Mouse (Mus musculus): Measurements from ENCODE around the gene Kitl.

Kitl gene

GRCm38 (mm10) chr10:100026778-100027177, 11.3 kb downstream of the Kitl start:
- DNase-seq (ENCODE audit: low read depth, low spot score), result no peak

GRCm38 (mm10) chr10:100030385-100030784, 15.0 kb downstream of the Kitl start:
- DNase-seq (ENCODE audit: low read depth, low spot score), result no peak

- DNase-seq (ENCODE audit: low read depth, low spot score), result no peak
Observed at GRCm38 (mm10) chr10:100030980-100031516, 15.6 kb downstream of the Kitl start.

- no peak for DNase-seq (ENCODE audit: low read depth, low spot score)
Observed at GRCm38 (mm10) chr10:100031631-100032030, 16.2 kb downstream of the Kitl start.

GRCm38 (mm10) chr10:100032566-100032965, 17.1 kb downstream of the Kitl start:
- DNase-seq (ENCODE audit: low read depth, low spot score), result peak; percentile 3

GRCm38 (mm10) chr10:100036021-100036420, 20.6 kb downstream of the Kitl start:
- no peak for DNase-seq (ENCODE audit: low read depth, low spot score)

- DNase-seq (ENCODE audit: low read depth, low spot score), result no peak
Observed at GRCm38 (mm10) chr10:100038342-100038898, 23.0 kb downstream of the Kitl start.

- no peak for DNase-seq (ENCODE audit: low read depth, low spot score)
Observed at GRCm38 (mm10) chr10:100038994-100039393, 23.6 kb downstream of the Kitl start.

GRCm38 (mm10) chr10:100043748-100044147, 28.3 kb downstream of the Kitl start:
- DNase-seq (ENCODE audit: low read depth, low spot score), result no peak

GRCm38 (mm10) chr10:100044153-100044552, 28.7 kb downstream of the Kitl start:
- no peak for DNase-seq (ENCODE audit: low read depth, low spot score)

GRCm38 (mm10) chr10:100051146-100051783, 35.8 kb downstream of the Kitl start:
- no peak for DNase-seq (ENCODE audit: low read depth, low spot score)

- DNase-seq (ENCODE audit: low read depth, low spot score), result no peak
Observed at GRCm38 (mm10) chr10:100052404-100052803, 37.0 kb downstream of the Kitl start.

- no peak for DNase-seq (ENCODE audit: low read depth, low spot score)
Observed at GRCm38 (mm10) chr10:100052911-100053310, 37.5 kb downstream of the Kitl start.

GRCm38 (mm10) chr10:100054006-100054405, 38.6 kb downstream of the Kitl start:
- no peak for DNase-seq (ENCODE audit: low read depth, low spot score)

- no peak for DNase-seq (ENCODE audit: low read depth, low spot score)
Observed at GRCm38 (mm10) chr10:100055082-100055481, 39.7 kb downstream of the Kitl start.

- no peak for DNase-seq (ENCODE audit: low read depth, low spot score)
Observed at GRCm38 (mm10) chr10:100057106-100057623, 41.7 kb downstream of the Kitl start.

GRCm38 (mm10) chr10:100059356-100059755, 43.9 kb downstream of the Kitl start:
- no peak for DNase-seq (ENCODE audit: low read depth, low spot score)

GRCm38 (mm10) chr10:100065529-100066301, 50.3 kb downstream of the Kitl start:
- DNase-seq (ENCODE audit: low read depth, low spot score), result no peak

GRCm38 (mm10) chr10:100066374-100066773, 50.9 kb downstream of the Kitl start:
- DNase-seq (ENCODE audit: low read depth, low spot score), result no peak

GRCm38 (mm10) chr10:100072641-100073040, 57.2 kb downstream of the Kitl start:
- no peak for DNase-seq (ENCODE audit: low read depth, low spot score)

- no peak for DNase-seq (ENCODE audit: low read depth, low spot score)
Observed at GRCm38 (mm10) chr10:100073092-100073491, 57.7 kb downstream of the Kitl start.

GRCm38 (mm10) chr10:100101115-100101514, 85.7 kb downstream of the Kitl start:
- no peak for DNase-seq (ENCODE audit: low read depth, low spot score)
